Mouse (Mus musculus) forebrain, embryonic 12.5 days (tissue): Measurements from ENCODE around the gene Hip1r. TPM values are rescaled to one million over a fixed set of nuclear protein-coding genes. Genes with fewer than 3 reads are reported as not detected.
A peak's percentile ranks its signal among the peaks of the same experiment; 100 is the strongest.

ENCODE experiments used
- ATAC-seq: fragments of 200-750 bp; cut with Nextera tagmentation; 2 replicates; pipeline ENCODE4 v1.8.0; 2017; ENCODE audit warnings: moderate TSS enrichment; ENCODE audit not compliant: low FRiP score
- H3K27ac ChIP-seq: fragments of 300-500 bp; sonication (generic); 2 replicates; pipeline ENCODE4 v1.5.1; 2016; ENCODE audit warnings: mild to moderate bottlenecking
- H3K27me3 ChIP-seq: fragments of 300-500 bp; sonication (generic); 2 replicates; pipeline ENCODE4 v1.6.1; 2016; ENCODE audit warnings: mild to moderate bottlenecking
- H3K36me3 ChIP-seq: fragments of 300-500 bp; sonication (generic); replicated peaks from 2 replicates; pipeline ENCODE4 v1.6.1; 2016; ENCODE audit warnings: mild to moderate bottlenecking
- H3K4me1 ChIP-seq: fragments of 300-500 bp; sonication (generic); 2 replicates; pipeline ENCODE4 v1.6.1; 2016
- H3K4me2 ChIP-seq: fragments of 300-500 bp; sonication (generic); 2 replicates; pipeline ENCODE4 v1.6.1; 2016; ENCODE audit warnings: mild to moderate bottlenecking, moderate library complexity
- H3K4me3 ChIP-seq: fragments of 300-500 bp; sonication (generic); replicated peaks from 2 replicates; pipeline ENCODE4 v1.5.1; 2016; ENCODE audit warnings: mild to moderate bottlenecking
- H3K9ac ChIP-seq: fragments of 300-500 bp; sonication (generic); 2 replicates; pipeline ENCODE4 v1.6.1; 2016; ENCODE audit warnings: mild to moderate bottlenecking
- H3K9me3 ChIP-seq: fragments of 300-500 bp; sonication (generic); 2 replicates; pipeline ENCODE4 v1.6.1; 2016
- WGBS: fragments of 180-500 bp; shearing (Covaris S2); methylation state at CpG from one replicate; pipeline ENCODE4 v1.1.7; 2016; 5-methylcytosine and 5-hydroxymethylcytosine counted together
- polyA plus RNA-seq: library from polyadenylated mRNA; unstranded; fragments of >200 nt; fragmentation: Nextera tagmentation; extraction: Ambion mirVana; gene quantifications from 2 replicates; pipeline ENCODE4 v1.2.1, GENCODE M21; 2016

The Hip1r gene
- polyA plus RNA-seq, 1 experiment from 2014 or later: 16.0 TPM

DNA sequence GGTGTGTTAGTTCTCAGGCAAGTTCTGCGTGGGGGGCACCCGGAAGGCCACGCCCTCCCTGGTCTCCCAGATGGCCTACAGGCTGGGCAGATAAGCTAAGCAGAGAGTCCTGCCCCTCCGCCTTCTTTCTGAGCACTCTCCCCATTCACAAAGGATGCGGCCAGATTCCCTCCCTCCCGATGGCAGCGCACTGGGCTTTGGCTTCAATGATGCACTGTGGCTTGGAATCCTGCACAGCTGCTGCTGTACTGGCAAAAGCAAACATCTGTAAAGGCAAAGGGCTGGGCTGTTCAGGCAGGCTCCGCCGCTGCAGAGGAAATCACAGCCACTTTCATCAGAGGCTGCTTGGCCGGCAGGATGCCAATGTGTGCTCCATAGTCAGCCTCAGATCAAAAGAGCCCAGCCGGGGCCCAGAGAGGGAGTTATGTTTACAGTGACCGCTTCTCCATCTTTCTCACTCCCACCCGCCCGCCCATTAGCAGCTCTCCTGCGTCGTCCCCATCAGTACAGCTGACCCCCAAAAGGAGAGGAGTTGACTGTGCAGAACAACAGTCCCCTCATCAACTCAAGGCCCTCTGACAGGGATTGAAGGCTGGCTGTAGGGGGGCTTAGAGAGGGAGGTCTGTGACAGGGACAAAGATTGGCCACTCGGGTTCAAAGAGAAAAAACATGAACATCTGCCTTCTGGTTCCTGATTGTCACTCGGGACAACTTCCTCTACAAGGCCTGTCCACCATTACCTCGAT, 37.7 kb downstream of the Hip1r start:
- H3K27me3 ChIP-seq: no peaks in the 10 kb centered on the region
- H3K4me3 ChIP-seq: peak overlapping the region; percentile 10; the same call in 1 of the 2 replicates
- peaks cover 65% of the 10 kb centered on the region for H3K4me1 ChIP-seq
- 11% methylated on average over 19 of the region's 19 CpGs for WGBS
- H3K9ac ChIP-seq: peak overlapping the region; percentile 40; the same call in 1 of the 2 replicates
- peaks cover 44% of the 10 kb centered on the region for H3K36me3 ChIP-seq
- no peaks in the 10 kb centered on the region for H3K9me3 ChIP-seq
- H3K27ac ChIP-seq: peak overlapping the region; percentile 91
- H3K4me2 ChIP-seq: peak overlapping the region; percentile 45
- peak; percentile 57 for ATAC-seq

DNA sequence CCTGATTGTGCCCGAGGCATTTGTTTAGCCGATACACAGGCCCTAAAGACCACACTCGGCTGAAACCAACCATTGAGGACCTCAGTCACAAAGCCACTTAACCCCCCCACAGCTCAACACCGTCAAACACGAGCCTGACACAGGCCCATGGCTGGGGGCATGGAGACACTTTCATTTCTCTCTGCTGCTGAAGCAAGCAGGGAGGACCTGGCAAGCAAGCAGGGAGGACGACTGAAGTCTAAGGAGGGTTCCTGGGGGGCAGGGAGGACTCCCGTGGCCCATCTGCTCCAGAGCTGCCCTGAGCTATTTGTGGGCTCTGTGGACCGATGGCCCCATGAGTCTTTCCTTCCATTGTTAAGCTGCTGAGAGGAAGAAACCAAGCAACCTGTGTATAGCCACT, 38.5 kb downstream of the Hip1r start:
- Histone ChIP-seq H3K9ac (peak overlapping the region; percentile 40; the same call in 1 of the 2 replicates), H3K4me1 (peaks cover 74% of the 10 kb centered on the region), H3K36me3 (peaks cover 35% of the 10 kb centered on the region), H3K4me2 (peak overlapping the region; percentile 45), H3K9me3 (no peaks in the 10 kb centered on the region), H3K27ac (peak overlapping the region; percentile 91), H3K4me3 (no peak overlapping the region), H3K27me3 (no peaks in the 10 kb centered on the region)
- 13% methylated on average over 8 of the region's 8 CpGs for WGBS
- no peak for ATAC-seq

DNA sequence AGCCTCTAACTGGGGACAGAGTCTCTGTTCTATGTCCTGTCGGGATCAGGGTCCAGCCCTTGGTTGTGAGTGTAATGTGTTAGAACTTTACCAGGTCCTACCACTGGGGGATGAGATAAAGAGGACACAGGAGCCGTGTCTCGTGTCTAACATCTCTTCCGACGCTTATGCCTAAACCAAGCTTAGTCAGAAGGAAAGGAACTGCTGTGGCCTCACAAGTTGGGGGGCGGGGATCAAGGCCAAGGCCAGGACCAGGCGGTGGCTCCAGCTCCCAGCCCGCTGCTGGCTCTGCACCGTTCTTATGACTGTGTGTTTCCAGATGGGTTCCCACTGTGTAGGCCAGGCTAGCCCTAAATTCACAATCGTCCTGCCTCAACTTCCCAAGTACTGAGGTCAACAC, 39.5 kb downstream of the Hip1r start:
- Histone ChIP-seq H3K4me1 (peaks cover 84% of the 10 kb centered on the region), H3K27ac (0 out of 2 replicates have a peak overlapping the region, but pooled peaks have one; percentile 4), H3K4me3 (no peak overlapping the region), H3K9me3 (no peaks in the 10 kb centered on the region), H3K36me3 (peaks cover 26% of the 10 kb centered on the region), H3K27me3 (no peaks in the 10 kb centered on the region), H3K4me2 (no peak overlapping the region), H3K9ac (no peak overlapping the region)
- WGBS: 92% methylated on average over 10 of the region's 10 CpGs
- ATAC-seq: no peak

DNA sequence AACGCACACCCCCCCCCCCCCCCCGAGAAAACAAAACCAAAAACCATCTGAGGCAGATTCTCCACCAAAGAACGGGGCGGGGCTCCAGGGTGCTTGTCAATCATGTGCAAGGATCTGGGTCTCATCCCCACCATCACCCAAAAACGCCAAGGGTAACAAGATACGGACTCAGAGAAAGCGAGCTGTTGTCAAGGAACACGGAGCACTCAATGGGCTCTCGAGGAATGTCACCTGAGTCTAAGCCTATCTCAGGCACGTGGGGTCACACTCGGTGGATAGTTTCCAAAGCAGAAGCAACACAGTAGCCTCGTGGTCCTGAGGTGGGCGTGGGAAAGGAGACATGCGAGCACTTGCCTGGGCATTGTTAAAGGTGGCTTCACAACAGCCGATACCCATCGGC, 40.3 kb downstream of the Hip1r start:
- 85% methylated on average over 16 of the region's 16 CpGs for WGBS
- Histone ChIP-seq H3K9me3 (no peaks in the 10 kb centered on the region), H3K9ac (no peak overlapping the region), H3K36me3 (peaks cover 17% of the 10 kb centered on the region), H3K4me3 (no peak overlapping the region), H3K4me1 (peaks cover 92% of the 10 kb centered on the region), H3K27ac (no peak overlapping the region), H3K27me3 (no peaks in the 10 kb centered on the region), H3K4me2 (no peak overlapping the region)
- no peak for ATAC-seq

DNA sequence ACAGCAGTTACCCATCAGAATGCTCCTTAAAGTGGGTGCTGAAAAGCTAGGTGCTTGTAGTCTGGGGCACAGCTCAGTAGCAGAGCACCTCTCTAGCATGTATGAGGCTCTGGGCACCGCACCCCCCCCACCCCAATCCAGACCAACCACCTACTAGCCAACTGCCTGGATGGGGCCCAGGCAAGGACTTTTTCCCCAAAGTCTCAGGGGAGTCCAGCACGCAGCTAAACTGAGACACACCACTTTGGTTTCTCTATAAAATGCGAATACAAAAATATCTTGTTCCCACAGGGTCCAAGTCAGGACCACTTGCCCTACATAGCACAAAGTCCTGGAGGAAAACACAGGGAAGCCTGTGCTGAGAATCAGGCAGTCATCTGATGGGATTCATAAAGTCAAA, 40.8 kb downstream of the Hip1r start:
- Histone ChIP-seq H3K27me3 (no peaks in the 10 kb centered on the region), H3K4me2 (no peak overlapping the region), H3K36me3 (peaks cover 13% of the 10 kb centered on the region), H3K27ac (no peak overlapping the region; the same call in 1 of the 2 replicates), H3K4me3 (no peak overlapping the region), H3K4me1 (peaks cover 95% of the 10 kb centered on the region), H3K9ac (no peak overlapping the region), H3K9me3 (no peaks in the 10 kb centered on the region)
- 92% methylated on average over 3 of the region's 3 CpGs for WGBS
- ATAC-seq: no peak

DNA sequence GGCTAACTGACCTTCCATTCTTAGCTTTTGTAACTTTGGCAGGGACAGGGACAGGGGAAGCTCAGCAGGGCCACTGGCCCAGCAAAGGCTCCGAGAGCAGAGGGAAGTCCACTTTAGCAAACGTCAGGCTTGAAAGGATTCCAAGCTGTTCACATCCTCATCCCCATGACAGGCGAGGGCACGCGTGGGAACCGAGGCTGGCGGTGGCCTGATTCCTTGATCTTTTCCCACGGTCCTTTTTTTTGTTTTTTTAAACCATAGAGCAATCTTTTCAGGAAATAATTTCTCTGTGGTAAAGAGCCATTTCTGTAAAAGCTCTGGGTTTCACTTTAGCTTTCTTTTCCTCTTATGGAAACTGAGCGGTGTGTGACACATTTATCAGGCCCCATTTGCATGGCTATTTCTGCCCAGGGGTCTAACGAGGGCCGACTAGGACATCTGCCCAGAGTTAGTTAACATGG, 41.4 kb downstream of the Hip1r start:
- Histone ChIP-seq H3K4me3 (no peak overlapping the region), H3K9ac (no peak overlapping the region), H3K27me3 (no peaks in the 10 kb centered on the region), H3K4me1 (peaks cover 98% of the 10 kb centered on the region), H3K9me3 (no peaks in the 10 kb centered on the region), H3K4me2 (no peak overlapping the region), H3K27ac (peak overlapping the region; percentile 53), H3K36me3 (peaks cover 8% of the 10 kb centered on the region)
- ATAC-seq: no peak
- 22% methylated on average over 11 of the region's 11 CpGs for WGBS

DNA sequence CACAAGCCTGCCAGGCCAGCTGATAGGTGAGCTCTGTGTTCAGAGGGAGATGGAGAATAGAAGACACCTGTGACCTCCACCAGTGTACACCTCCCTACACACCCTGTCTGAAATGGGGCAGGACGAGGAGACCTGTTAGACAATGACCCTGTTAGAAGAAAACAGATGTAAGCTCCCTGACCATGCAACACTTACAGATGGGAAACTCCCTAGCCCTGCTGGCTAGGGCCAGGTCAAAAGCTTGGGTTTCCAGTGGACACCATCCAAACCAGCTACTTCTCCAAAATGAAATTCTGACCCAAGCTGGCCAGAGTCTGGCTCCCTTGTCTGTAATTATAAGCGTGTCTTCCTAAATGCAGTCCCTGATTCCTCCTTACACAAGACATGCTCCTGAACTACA, 42.3 kb downstream of the Hip1r start:
- no peaks in the 10 kb centered on the region; the same call in 1 of the 2 replicates for H3K36me3 ChIP-seq
- no peaks in the 10 kb centered on the region for H3K9me3 ChIP-seq
- no peak overlapping the region for H3K4me2 ChIP-seq
- 81% methylated on average over 2 of the region's 2 CpGs for WGBS
- ATAC-seq: no peak
- peaks cover 93% of the 10 kb centered on the region for H3K4me1 ChIP-seq
- no peak overlapping the region for H3K4me3 ChIP-seq
- no peak overlapping the region for H3K27ac ChIP-seq
- no peaks in the 10 kb centered on the region for H3K27me3 ChIP-seq
- H3K9ac ChIP-seq: no peak overlapping the region

DNA sequence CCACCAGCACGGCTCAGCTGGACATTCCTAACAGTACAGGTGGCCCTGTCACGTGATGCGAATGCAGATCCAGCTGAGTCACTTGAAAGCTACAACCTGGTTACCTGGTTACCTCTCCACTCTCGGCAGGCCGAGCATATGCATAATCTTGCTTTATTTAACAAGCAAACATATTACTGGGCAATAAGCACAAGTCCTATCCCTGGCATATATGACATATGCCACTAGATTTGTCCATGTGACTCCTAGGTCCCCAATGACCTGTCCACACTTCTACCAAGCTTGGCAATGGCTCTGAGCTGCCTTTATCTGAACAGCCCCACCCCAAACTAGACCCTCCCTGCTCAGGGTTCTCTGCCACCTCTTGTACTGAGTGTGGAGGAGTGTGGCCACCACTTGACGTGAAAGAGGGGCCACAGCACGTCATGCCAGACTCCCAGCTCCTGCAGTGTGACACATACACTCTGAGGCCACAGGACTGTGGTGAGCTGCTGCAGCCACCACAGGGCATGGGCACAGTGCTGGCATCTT, 42.9 kb downstream of the Hip1r start:
- Histone ChIP-seq H3K9me3 (no peaks in the 10 kb centered on the region), H3K4me2 (no peak overlapping the region), H3K9ac (no peak overlapping the region), H3K27me3 (no peaks in the 10 kb centered on the region), H3K4me3 (no peak overlapping the region), H3K27ac (no peak overlapping the region), H3K36me3 (peaks cover 3% of the 10 kb centered on the region), H3K4me1 (peaks cover 87% of the 10 kb centered on the region)
- ATAC-seq: no peak
- WGBS: 93% methylated on average over 7 of the region's 7 CpGs

DNA sequence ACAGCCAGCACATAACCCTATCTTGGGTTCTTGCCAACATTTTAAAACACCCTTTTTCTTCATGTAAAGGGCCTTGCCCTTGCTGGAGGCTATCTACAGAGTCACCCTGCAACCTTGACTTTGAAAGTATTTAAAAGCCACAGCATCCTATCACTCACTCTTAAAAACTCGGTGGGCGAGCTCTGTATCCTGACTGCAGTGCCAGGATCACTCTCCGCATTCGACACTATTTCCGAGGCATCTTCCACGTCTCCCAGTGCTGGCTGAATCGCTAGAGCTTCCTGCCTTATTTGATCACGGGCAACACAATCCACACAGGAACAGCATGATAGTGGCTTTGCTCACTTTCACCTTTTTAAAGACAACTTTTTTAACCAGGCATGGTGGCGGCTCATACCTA, 44.5 kb downstream of the Hip1r start:
- ATAC-seq: no peak
- Histone ChIP-seq H3K27ac (0 out of 2 replicates have a peak overlapping the region, but pooled peaks have one; percentile 25), H3K4me1 (peaks cover 74% of the 10 kb centered on the region)

DNA sequence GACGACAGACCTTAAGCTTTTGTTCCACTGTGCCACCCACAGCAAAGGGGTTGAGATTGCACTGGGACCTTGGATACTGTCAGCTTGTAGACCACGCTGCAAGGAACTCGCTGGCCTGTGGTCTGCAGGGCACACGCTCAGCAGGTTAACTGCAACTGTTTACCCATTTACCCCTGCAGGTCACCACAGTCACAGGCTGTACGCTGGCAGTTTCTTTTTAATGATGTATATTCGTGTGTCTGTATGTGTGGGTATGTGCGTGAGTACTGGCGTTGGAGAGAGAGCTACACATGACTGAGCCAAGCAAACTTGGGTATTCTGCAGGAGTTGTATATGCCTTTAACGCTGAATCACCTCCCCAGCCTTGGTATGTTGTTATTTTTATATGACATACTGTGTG, 45.2 kb downstream of the Hip1r start:
- Histone ChIP-seq H3K27me3 (no peaks in the 10 kb centered on the region), H3K4me3 (no peak overlapping the region), H3K4me1 (peaks cover 74% of the 10 kb centered on the region), H3K9ac (no peak overlapping the region), H3K4me2 (no peak overlapping the region), H3K9me3 (no peaks in the 10 kb centered on the region), H3K36me3 (peaks cover 8% of the 10 kb centered on the region), H3K27ac (no peak overlapping the region)
- no peak for ATAC-seq
- 88% methylated on average over 9 of the region's 9 CpGs for WGBS

More for the DNA sequence above, 44.5 kb downstream of the Hip1r start:
- H3K4me2 ChIP-seq: no peak overlapping the region
- no peaks in the 10 kb centered on the region for H3K27me3 ChIP-seq
- peaks cover 8% of the 10 kb centered on the region for H3K36me3 ChIP-seq
- H3K4me3 ChIP-seq: no peak overlapping the region
- H3K9me3 ChIP-seq: no peaks in the 10 kb centered on the region
- 88% methylated on average over 9 of the region's 9 CpGs for WGBS
- H3K9ac ChIP-seq: no peak overlapping the region

DNA sequence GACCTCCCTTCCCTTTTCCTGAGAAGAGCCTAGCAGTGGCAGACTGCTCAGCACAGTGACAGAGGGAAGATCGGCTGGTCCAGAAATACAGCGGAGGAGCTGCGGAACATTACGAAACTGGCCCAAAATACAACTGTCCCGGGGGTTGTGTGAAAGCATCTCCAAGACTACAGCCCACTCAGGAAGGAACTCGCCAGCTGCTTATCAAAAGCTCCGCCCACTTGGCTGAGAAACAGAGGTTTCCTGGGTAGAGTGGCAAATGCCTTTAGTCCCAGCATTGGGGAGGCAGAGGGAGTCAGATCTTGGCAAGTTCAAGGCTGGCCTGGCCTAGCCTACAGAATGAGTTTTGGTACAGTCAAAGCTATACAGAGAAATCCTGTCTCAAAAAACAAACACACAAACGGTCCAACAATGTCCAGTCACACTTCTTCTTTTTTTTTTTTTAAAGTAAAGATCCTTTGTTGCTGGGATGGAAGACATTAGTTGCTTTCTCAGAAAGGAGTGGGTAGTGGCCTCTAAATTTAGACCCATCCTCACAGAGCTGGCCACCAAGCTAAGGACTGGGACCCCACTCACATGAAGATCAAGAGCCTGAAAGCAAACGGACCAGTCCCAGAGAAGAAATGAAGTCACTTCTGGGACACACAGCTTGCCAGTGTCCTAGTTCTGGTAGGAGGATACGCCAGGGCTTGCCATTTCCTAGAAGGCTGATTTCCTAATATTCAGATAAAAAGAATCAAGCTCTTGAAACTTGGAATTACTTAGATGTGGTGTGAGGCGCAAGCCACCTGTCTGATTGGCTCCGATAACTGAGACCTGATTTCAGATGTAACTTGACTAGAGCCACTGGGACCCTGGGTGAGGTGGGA, 46.2 kb downstream of the Hip1r start:
- whole genome bisulfite sequencing: 82% methylated on average over 12 of the region's 12 CpGs
- H3K4me3 ChIP-seq: no peak overlapping the region
- H3K27me3 ChIP-seq: no peaks in the 10 kb centered on the region
- ATAC-seq: no peak
- H3K27ac ChIP-seq: peak overlapping the region; percentile 42; the same call in 1 of the 2 replicates
- no peak overlapping the region for H3K4me2 ChIP-seq
- H3K9ac ChIP-seq: no peak overlapping the region
- H3K4me1 ChIP-seq: peaks cover 74% of the 10 kb centered on the region
- no peaks in the 10 kb centered on the region for H3K9me3 ChIP-seq
- H3K36me3 ChIP-seq: peaks cover 8% of the 10 kb centered on the region

DNA sequence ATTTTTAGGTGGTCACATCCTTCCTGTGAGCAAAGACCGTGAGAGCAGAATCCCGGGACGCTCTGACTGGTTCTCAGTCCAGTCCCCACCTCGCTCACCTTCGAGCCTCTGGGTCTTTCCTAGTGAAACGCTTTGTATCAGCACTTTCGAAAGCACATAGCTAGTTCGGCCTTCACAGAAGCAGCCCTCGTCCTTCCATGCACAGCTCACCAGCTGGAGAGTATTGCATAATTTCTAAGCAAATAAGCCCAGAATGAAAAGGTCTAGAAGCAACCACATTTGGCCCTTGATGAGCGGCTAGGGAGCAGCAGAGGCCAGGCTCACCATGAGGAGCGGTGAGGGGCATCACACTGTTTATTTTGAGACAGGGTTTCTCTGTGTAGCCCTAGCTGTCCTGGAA, 47.7 kb downstream of the Hip1r start:
- Histone ChIP-seq H3K4me2 (no peak overlapping the region), H3K4me1 (peaks cover 75% of the 10 kb centered on the region), H3K9ac (no peak overlapping the region), H3K9me3 (no peaks in the 10 kb centered on the region), H3K36me3 (peaks cover 8% of the 10 kb centered on the region), H3K27ac (no peak overlapping the region), H3K4me3 (no peak overlapping the region), H3K27me3 (no peaks in the 10 kb centered on the region)
- WGBS: 93% methylated on average over 11 of the region's 11 CpGs
- ATAC-seq: no peak
